Mouse (Mus musculus) kidney, postnatal 10 days (tissue): Measurements from ENCODE around the gene Helq.

Source experiments
- DNase-seq: peaks from one replicate; pipeline ENCODE4 v3.0.0; 2021; ENCODE audit warnings: mixed read lengths

Helq gene

DNA sequence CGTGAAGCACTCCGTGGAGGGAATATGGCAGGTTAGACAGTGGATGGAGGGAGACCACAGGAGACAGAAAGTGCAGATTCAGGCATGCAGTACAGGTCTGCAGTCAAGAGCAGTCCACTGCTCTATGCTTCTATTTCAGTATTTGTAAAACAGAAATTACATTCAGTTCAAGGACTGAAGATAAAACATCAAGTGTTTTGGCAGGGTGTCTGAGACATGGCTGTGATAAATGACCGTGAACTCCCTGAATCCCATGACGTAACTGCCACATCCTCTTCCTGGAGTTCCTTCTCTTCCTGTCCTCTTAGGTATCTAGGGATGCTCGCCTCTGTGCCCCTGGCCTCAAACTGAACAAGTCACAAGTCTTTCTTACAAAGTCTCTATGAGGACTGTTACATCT is 21.5 kb downstream of the Helq start:
- DNase-seq = no peak

GRCm38 (mm10) chr5:100775778-100776404 is 22.5 kb downstream of the Helq start:
- no peak for DNase-seq

DNA sequence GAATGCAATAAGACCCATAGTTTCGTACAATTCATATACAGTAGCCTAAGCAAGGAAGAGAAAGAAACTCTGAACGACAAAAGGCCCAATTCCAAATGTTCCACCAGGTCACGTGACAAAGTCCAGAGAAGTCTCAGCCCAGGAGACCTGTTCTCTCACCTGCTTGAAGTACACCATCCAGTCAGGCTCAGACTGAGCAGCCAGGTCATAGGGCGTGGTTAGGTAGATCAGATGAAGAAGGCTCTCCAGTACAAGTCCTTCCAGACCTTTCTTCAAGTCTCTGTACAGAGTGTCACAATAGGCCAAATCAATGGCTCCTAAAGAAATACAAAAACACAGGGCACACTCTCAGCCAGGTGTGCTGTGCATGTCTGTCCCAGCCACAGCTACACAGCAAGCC is 26.8 kb downstream of the Helq start:
- no peak for DNase-seq

- DNase-seq = no peak
Measured at GRCm38 (mm10) chr5:100766026-100766425, 32.4 kb downstream of the Helq start.

GRCm38 (mm10) chr5:100761736-100762135 is 36.7 kb downstream of the Helq start:
- DNase-seq = no peak

- DNase-seq = no peak
Measured at GRCm38 (mm10) chr5:100760049-100760663, 38.2 kb downstream of the Helq start.

DNA sequence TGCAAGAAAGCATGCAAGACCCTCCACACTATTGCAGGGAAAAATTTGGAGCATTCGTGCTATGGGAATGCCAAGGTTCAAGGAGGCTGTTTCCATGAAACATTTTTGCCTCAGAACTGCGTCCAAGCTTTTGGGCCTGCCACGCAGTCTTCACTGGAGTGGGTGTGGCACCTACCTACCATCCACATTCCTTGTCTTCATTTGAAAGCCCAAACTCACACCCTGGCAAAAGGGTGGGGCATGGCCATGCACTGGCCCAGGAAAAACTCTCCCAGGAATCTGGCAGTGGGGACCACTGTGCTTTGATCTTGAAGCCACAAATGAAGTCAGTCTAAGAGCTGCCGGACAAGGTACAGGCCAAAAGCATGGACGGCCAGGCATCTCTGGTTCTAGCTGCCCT is 40.3 kb downstream of the Helq start:
- DNase-seq = no peak

- no peak for DNase-seq
Measured at GRCm38 (mm10) chr5:100753407-100753806, 45.0 kb downstream of the Helq start.

DNA sequence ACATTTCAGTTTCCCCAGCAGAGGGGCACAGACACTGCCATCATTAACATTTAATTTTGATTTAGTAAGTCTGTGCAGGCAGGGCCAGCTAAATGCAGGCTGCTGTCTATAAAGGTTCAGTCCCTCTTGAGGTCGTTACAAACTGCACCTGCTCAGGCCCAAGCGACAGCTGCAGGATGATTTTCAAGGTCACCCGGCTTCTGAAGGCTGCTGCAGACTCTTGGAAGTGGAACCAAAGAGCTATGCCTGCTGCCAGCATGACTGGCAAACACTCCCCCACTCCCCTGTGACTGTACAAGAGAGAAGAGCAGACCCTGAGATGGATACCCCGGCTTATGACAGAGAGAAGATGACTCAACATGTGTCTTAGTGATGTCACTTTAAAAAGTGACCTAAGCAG is 46.7 kb downstream of the Helq start:
- DNase-seq = no peak

GRCm38 (mm10) chr5:100750617-100751255 is 47.7 kb downstream of the Helq start:
- no peak for DNase-seq

DNA sequence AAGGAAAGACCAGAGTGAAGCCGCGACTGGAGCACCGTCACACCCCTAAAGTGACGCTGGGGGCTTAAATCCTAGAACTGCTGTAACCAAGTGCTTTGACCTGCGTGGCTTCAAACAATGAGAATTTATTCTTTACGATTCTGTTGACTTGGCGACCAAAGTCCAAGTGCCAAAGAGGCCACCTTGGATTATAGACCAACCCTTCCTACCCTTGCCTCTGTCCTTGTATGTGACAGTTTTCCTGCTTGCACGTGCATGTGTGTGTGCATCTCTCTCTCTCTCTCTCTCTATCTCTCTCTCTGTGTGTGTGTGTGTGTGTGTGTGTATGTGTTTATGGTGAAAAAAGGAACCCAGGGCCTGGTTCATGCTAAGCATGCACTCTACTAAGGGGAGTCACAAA is 59.6 kb downstream of the Helq start:
- DNase-seq = no peak

DNA sequence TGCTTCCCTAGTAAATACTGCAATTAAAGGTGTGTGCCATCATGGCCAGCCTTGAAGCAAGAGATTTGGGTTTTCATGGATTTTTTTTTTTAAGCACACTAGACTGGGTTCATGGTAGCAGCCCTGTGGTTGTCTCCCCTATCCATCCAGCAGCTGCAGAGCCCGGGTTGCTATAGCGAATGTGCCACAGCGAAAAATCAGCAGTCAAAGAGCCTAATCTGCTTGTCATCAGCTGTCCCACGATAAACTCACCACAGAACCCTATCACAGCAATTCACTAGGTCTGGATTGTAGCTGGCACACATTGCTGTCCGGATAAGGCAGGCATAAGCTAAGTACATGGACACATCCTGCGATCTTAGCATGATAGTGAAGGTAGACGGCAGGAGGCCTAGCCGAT is 61.5 kb downstream of the Helq start:
- DNase-seq = no peak

- no peak for DNase-seq
Measured at GRCm38 (mm10) chr5:100734535-100734934, 63.9 kb downstream of the Helq start.

- DNase-seq = no peak
Measured at GRCm38 (mm10) chr5:100728757-100729156, 69.6 kb downstream of the Helq start.

GRCm38 (mm10) chr5:100726001-100726400 is 72.4 kb downstream of the Helq start:
- no peak for DNase-seq

DNA sequence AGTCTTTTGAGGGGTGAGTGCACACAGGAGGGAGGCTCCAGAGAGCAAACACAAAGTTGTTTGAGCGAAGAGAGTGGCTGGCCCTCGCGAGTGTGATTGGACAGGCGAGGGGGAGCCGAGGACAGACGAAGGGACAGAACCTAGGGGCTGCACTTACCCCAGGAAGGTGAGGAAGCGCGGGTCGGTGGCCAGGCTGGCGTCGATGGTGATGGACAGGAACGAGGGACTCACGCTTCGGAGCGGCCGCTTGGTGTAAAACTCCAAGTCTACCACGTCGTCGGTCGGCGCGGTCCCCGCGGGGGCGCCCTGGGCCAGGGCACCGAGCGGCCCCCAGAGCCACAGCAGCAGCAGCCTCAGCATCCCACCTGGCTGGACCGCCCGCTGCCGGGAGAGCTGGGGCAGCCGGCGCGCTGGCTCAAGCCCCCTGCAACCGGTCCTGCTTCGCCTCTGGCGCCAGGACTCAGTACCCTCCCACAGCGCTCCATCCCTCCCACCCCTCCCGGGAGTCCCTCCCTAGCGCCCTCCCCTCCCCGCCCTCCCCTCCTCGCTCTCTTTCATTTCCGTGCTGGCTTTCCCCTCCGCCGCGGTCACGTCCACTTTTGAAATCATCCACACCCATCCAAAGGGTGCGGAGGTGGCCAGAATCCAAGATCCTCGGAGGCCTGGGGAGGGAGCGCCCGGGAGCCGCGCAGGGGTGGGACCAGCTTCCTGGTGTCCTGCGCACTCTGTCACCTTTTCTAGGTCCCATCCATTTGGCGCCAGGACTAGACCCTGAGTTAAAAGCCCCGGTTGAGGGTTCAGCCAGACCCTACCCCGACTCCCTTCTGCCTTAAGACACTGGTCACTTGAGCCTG is 78.9 kb downstream of the Helq start, which contains the start of gene Hpse:
Hpse (minus strand) TSS at position 482 of the 854 bp plus-strand sequence.
- peak; percentile 49 for DNase-seq

DNA sequence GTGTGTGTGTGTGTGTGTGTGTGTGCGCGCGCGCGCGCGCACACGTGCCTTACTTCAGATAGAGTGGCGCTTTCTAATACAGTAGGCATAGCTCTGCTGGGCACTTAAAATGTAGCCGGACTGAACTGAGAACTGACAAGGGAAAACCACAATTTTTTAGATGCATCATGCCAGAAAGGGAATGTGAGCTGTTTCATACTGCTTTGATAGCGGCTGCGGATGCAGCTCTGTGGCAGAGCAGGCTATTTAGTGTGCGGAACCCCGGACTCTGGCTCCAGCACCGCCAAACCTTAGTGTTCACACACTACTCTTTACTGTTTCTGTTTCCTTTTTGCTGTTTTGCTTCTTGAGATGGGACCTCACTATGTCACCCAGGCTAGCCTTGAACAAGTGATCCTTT is 81.6 kb downstream of the Helq start:
- no peak for DNase-seq
